Mouse (Mus musculus): ENCODE measurements around the gene Ptov1.

The Ptov1 gene

GRCm38 (mm10) chr7:44840426-44840825 is 29.2 kb downstream of the Ptov1 start:
- DNase-seq (ENCODE audit: low spot score in 2 of 2) = no peak

- peak in 1 of 2 experiments; percentile 46 for DNase-seq (ENCODE audit: low spot score in 2 of 2)
These were observed 29.9 kb downstream of the Ptov1 start for GRCm38 (mm10) chr7:44839491-44840191.

- no peak for DNase-seq (ENCODE audit: low spot score in 2 of 2)
These were observed 30.5 kb downstream of the Ptov1 start for GRCm38 (mm10) chr7:44839171-44839490.

GRCm38 (mm10) chr7:44838073-44838472 is 31.5 kb downstream of the Ptov1 start:
- no peak for DNase-seq (ENCODE audit: low spot score in 2 of 2)

- DNase-seq (ENCODE audit: low spot score in 2 of 2) = no peak
These were observed 33.0 kb downstream of the Ptov1 start for GRCm38 (mm10) chr7:44836423-44837053.

GRCm38 (mm10) chr7:44836016-44836404 is 33.6 kb downstream of the Ptov1 start:
- no peak for DNase-seq (ENCODE audit: low spot score in 2 of 2)

- DNase-seq (ENCODE audit: low spot score in 2 of 2) = no peak
These were observed 34.1 kb downstream of the Ptov1 start for GRCm38 (mm10) chr7:44835373-44836015.

- DNase-seq (ENCODE audit: low spot score in 2 of 2) = no peak
These were observed 36.8 kb downstream of the Ptov1 start for GRCm38 (mm10) chr7:44832763-44833162.

GRCm38 (mm10) chr7:44828706-44829105 is 40.9 kb downstream of the Ptov1 start:
- DNase-seq (ENCODE audit: low spot score in 2 of 2) = no peak

- no peak for DNase-seq (ENCODE audit: low spot score in 2 of 2)
These were observed 42.8 kb downstream of the Ptov1 start for GRCm38 (mm10) chr7:44826771-44827170.

- peak; percentile 62 to 86 for DNase-seq (ENCODE audit: low spot score in 2 of 2)
These were observed 44.7 kb downstream of the Ptov1 start for GRCm38 (mm10) chr7:44824872-44825271.

GRCm38 (mm10) chr7:44823409-44823808 is 46.2 kb downstream of the Ptov1 start:
- DNase-seq (ENCODE audit: low spot score in 2 of 2) = no peak

GRCm38 (mm10) chr7:44821666-44822448 is 47.7 kb downstream of the Ptov1 start:
- DNase-seq (ENCODE audit: low spot score in 2 of 2) = no peak

- no peak for DNase-seq (ENCODE audit: low spot score in 2 of 2)
These were observed 49.1 kb downstream of the Ptov1 start for GRCm38 (mm10) chr7:44820525-44820924.

GRCm38 (mm10) chr7:44819863-44820262 is 49.7 kb downstream of the Ptov1 start:
- no peak for DNase-seq (ENCODE audit: low spot score in 2 of 2)

- no peak for DNase-seq (ENCODE audit: low spot score in 2 of 2)
These were observed 50.2 kb downstream of the Ptov1 start for GRCm38 (mm10) chr7:44819391-44819790.

GRCm38 (mm10) chr7:44818751-44819235 is 50.8 kb downstream of the Ptov1 start:
- DNase-seq (ENCODE audit: low spot score in 2 of 2) = no peak

- no peak for DNase-seq (ENCODE audit: low spot score in 2 of 2)
These were observed 51.4 kb downstream of the Ptov1 start for GRCm38 (mm10) chr7:44818164-44818563.

GRCm38 (mm10) chr7:44817441-44817840 is 52.1 kb downstream of the Ptov1 start:
- DNase-seq (ENCODE audit: low spot score in 2 of 2) = no peak

- peak in 1 of 2 experiments; percentile 66 for DNase-seq (ENCODE audit: low spot score in 2 of 2)
These were observed 53.0 kb downstream of the Ptov1 start, which contains the start of gene Atf5 for GRCm38 (mm10) chr7:44816470-44817021. Gene Atf5, minus strand, starts transcription at chr7:44816658.

- peak; percentile 99 for DNase-seq (ENCODE audit: low spot score in 2 of 2)
These were observed 53.7 kb downstream of the Ptov1 start, which contains the start of the genes Nup62 and Il4i1 for GRCm38 (mm10) chr7:44815721-44816469. Gene Nup62, plus strand, starts transcription at chr7:44816088. Gene Il4i1, plus strand, starts transcription at chr7:44816387.

Measured in thymus, postnatal 10 days (tissue).